Mouse (Mus musculus) kidney, postnatal 10 days (tissue): ENCODE measurements around the gene Olfr512.

Experiments used
- DNase-seq: peaks from one replicate; pipeline ENCODE4 v3.0.0; 2021; ENCODE audit warnings: mixed read lengths

Olfr512 gene

DNA sequence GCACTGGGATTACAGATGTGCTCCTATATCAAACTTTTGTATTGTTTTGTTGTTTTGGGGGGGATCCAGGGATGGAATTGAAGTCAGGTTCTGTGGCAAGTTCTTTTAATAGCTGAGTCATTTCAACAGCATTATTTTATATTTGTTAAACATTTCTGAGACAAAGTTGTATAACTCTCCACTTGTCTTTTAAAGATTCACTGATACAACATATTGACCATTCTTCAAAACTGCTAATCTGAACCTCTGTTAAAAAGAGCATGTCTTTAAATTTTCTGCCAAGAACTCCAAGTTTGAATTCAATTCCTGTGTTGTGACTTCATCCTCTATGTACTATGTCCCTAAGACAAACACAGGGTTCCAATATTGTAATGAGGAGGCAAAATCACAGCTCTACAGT is at the start of gene Olfr512:
Olfr512 (plus strand) TSS at position 301 of the 400 bp plus-strand sequence.
- no peak for DNase-seq

DNA sequence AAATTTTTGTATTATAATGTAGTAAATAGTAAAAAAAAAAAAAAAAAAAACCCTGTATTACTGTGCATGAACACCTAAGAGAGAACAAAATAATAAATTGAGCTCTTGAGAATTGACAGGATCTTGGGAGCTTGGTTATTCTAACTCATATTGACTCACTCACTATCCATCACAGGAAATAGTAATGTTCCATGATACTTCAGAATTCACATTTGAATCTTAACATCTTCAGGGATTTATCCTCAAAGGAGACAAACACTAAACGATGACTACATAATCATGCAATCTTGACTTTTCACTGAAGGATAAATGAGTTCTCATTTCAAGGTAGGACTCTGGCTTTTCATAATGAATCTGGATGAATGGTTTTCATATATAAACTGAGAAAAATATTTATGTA is 47.0 kb upstream of the Olfr512 start, which contains the start of gene Olfr510:
Olfr510 (plus strand) TSS at position 301 of the 400 bp plus-strand sequence.
- DNase-seq = no peak

DNA sequence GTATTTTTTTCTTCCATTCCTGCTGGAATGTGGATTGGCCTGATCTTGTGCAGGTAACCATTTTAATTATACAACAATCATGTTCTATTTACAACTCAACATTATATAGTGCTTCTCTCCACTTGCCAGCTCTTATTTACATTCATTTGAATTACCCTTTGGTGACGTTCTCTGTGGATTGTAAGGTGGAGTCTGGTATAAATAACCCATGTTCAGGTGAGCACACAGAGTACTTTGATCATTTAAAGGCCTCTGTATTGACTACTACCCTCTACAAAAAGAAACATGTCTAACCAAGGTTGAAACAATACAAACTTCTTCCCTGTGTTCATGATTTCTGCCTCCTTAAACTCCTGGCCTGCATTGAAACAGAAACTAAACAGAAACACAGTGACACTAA is 42.1 kb upstream of the Olfr512 start:
- no peak for DNase-seq

DNA sequence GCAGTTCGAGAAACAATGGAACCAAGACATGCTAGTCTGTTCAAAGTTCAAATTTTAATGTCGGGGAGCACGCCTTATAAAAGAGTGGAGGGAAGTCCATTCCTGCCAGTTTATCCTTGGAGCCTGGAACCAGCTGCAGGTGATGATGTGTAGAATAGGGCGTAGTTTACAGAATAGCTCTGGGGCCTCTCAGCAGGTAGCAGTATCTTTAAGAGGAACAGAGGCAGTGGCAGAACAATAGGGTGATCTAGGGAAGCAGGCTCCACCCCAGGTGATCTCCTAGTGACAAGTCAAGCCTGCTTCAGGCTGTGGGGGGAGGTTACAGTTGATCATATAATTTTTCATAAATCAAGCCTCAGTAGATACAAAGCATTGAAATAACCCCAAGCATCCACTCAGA is 34.2 kb upstream of the Olfr512 start:
- no peak for DNase-seq

DNA sequence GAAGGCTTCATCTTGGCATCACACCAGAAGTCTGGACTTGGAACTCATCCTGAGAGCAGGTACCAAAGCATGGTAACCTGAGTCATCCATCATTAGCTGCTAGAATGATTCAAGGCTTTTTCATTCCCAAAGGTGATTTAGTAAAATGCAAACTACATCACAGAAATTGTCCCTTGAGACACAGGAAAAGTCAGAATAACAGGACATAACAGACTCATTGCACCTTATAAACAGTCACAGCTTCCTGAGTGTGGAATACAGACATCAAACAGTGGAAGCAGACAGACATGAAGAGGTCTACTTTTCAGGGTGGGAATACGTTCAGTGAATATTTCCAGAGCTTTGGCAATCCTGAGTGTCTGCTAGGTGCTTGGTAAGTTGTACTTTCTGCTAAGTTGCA is 37.6 kb downstream of the Olfr512 start, which contains the start of gene Olfr513:
Olfr513 (plus strand) TSS at position 301 of the 400 bp plus-strand sequence.
- no peak for DNase-seq

DNA sequence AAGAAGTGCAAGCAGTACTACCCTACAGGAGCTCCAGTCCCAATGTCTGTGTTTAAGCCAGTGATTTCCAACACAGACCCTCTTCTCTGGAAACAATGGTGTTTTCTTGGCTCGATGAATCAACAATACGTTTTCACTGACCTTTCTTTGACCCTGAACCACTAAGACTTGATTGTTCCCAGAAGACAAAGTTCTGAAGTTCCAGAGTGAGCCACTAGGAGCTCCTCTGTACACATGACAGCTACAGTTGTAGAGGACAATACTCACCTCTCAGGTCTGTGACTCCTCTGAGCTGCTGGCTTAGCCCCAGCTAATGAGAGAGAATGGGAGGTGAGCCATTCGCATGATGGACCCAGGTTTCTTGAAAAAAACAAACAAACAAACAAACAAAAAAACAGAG is 47.3 kb downstream of the Olfr512 start:
- DNase-seq = no peak
